Mouse (Mus musculus) liver, embryonic 14 days (tissue): ENCODE measurements around the gene Sh3rf3. TPM values are rescaled to one million over a fixed set of nuclear protein-coding genes. Genes with fewer than 3 reads are reported as not detected.

Experiments
- polyA plus RNA-seq: library from polyadenylated mRNA; depleted of rRNA; stranded (reverse); fragments of >200 nt; gene quantifications from 2 replicates; pipeline ENCODE4 v1.2.3, GENCODE M21; 2012; rRNA removed

Gene Sh3rf3
- polyA plus RNA-seq, result under 0.01 and 0.05 TPM in 2 replicates

DNA sequence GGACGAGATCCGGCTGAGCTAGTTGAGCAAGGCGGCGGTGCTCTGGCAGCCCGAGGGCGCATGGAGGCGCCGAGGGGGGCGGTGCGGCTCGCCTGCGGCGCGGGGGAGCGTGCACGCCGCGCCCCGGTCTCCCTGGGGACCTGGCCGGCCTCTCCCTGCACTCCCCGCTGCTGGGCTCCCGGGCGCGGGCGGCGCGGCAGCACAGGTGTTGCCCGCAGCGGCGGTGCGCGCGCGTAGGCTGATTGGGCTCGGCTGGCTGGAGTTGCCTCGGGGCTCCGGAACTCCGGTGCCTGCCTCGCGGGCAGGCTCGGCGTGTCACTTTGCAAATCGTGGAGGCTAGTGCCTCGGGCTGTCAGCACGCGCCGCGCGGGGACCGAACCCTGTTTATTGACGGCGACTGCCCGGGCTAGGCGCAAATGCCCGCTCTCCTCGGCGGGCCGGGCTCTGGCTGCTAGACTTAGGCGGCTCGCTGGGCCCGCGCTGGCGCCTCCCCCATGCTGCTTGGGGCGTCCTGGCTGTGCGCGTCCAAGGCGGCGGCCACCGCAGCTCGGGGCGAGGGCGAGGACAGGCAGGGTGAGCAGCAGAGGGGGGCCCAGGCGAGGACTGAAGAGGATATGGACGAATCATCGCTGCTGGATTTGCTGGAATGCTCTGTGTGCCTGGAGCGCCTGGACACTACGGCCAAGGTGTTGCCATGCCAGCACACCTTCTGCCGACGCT lies at the start of gene Sh3rf3:
Gene Sh3rf3, plus strand, starts transcription at position 279 of the 720 bp plus-strand sequence.

Other genes with a start within 250 kb of the Sh3rf3 start
- gene Edar, start 137.7 kb upstream of the Sh3rf3 start, polyA plus RNA-seq, result under 0.01 and 0.01 TPM in 2 replicates
- gene Gm17542, start 95.1 kb upstream of the Sh3rf3 start, polyA plus RNA-seq, result not detected in 2 replicates